Mouse (Mus musculus): ENCODE data around the gene Tmigd3. TPM values are rescaled to one million over a fixed set of nuclear protein-coding genes. Genes with fewer than 3 reads are reported as not detected.

Gene Tmigd3
- 0.18 TPM in 1 of 2 replicates, not detected in the other for polyA plus RNA-seq (2015; fragmentation: Nextera tagmentation; extraction: Ambion mirVana)

DNA sequence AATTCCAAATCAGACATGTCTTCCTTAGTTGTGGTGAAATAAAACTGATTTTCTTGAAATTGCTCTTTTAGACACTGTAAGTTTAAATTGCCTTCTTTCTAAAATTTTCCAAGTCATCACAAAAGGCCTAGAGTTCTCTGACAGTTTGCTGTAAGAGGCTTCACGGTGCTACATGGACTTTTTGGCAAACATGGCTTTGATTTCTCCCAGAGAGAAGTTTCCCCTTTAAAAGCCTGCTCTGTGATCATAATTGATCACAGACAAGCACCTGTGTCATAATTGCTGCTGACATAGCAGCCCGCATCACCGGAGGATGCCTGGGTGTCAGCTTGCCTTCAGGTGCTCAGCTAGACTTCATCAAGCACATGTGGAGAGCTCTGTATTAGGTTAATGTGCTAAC, at the start of gene Tmigd3, which contains the start of gene Adora3:
TSS of gene Tmigd3 (plus strand) at position 346 of the 400 bp plus-strand sequence.
TSS of gene Adora3 (plus strand) at position 301 of the 400 bp plus-strand sequence.
- no peaks in the 10 kb centered on the region for H3K27me3 ChIP-seq

GRCm38 (mm10) chr3:105821504-105821903, 49.2 kb upstream of the Tmigd3 start:
- 94% methylated on average over 3 of the region's 3 CpGs for WGBS
- H3K4me3 ChIP-seq (replicated peaks): no peak overlapping the region
- no peaks in the 10 kb centered on the region for H3K27me3 ChIP-seq
- no peak overlapping the region for H3K27ac ChIP-seq
- no peak overlapping the region for H3K9ac ChIP-seq
- H3K9me3 ChIP-seq (replicated peaks): no peaks in the 10 kb centered on the region
- no peak for ATAC-seq (replicated peaks; ENCODE audit: low FRiP score)
- no peak overlapping the region for H3K4me2 ChIP-seq
- H3K4me1 ChIP-seq: peaks cover 12% of the 10 kb centered on the region; the same call in 1 of the 2 replicates
- no peaks in the 10 kb centered on the region for H3K36me3 ChIP-seq

More for the DNA sequence above, at the start of gene Tmigd3, which contains the start of gene Adora3:
- ATAC-seq (replicated peaks; ENCODE audit: low FRiP score): no peak
- no peak within 1 kb of the TSS for H3K9ac ChIP-seq
- no peaks in the 10 kb centered on the region for H3K36me3 ChIP-seq
- peaks cover 18% of the 10 kb centered on the region for H3K4me1 ChIP-seq
- no peak within 1 kb of the TSS for H3K4me2 ChIP-seq
- WGBS: 89% methylated on average over 3 of the region's 3 CpGs
- no peak within 1 kb of the TSS for H3K27ac ChIP-seq
- H3K4me3 ChIP-seq (replicated peaks): no peak within 1 kb of the TSS
- H3K9me3 ChIP-seq (replicated peaks): no peaks in the 10 kb centered on the region

DNA sequence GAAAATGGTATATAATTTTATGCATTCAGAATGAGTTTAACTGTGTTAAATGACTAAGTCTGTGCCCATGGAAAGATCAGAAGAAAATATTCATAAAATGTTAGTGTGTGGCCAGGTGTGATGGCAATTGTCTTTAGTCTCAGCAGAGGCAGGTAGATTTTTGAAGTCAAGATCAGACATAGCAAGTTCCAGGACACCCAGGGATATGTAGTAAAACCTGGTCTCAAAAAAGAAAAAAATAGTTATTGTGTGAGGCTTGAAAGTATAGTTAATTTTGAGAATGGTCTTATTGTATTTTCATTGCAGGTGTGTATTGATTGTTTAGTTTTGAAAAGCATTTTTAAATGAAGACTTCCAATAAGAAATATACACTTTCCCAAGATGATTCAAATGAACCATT, 47.1 kb upstream of the Tmigd3 start:
- no peak for ATAC-seq (replicated peaks; ENCODE audit: low FRiP score)

GRCm38 (mm10) chr3:105824103-105824502, 46.6 kb upstream of the Tmigd3 start:
- no peaks in the 10 kb centered on the region for H3K9me3 ChIP-seq (replicated peaks)
- H3K4me2 ChIP-seq: no peak overlapping the region
- no peak overlapping the region for H3K27ac ChIP-seq
- no peak overlapping the region for H3K4me3 ChIP-seq (replicated peaks)
- no peak overlapping the region for H3K9ac ChIP-seq
- no peak for ATAC-seq (replicated peaks; ENCODE audit: low FRiP score)
- 46% methylated on average over 5 of the region's 5 CpGs for WGBS
- H3K27me3 ChIP-seq: no peaks in the 10 kb centered on the region
- peaks cover 12% of the 10 kb centered on the region; the same call in 1 of the 2 replicates for H3K4me1 ChIP-seq
- no peaks in the 10 kb centered on the region for H3K36me3 ChIP-seq

More for the DNA sequence above, 47.1 kb upstream of the Tmigd3 start:
- Histone ChIP-seq H3K9me3 (replicated peaks) (no peaks in the 10 kb centered on the region), H3K4me3 (replicated peaks) (no peak overlapping the region), H3K4me2 (no peak overlapping the region), H3K36me3 (no peaks in the 10 kb centered on the region), H3K4me1 (peaks cover 12% of the 10 kb centered on the region; the same call in 1 of the 2 replicates), H3K9ac (no peak overlapping the region), H3K27me3 (no peaks in the 10 kb centered on the region), H3K27ac (no peak overlapping the region)

DNA sequence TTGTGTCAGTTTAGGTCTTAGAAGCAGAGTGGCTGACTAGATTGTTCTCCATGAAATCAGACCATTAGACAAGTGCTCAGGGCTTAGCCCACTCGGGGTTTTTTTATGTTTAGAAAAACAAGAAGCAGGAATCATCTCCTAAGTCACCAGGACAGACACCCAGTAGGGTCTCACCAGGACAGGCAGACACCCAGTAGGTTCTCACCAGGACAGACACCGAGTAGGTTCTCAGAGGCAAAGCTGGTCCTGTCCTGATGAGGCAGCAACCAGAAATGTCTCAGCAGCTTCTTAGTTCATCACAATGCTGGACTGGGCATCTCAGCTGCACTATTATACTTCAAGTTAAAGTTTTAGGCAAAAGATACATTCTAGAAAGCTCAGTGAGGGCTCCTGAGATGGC, 46.0 kb upstream of the Tmigd3 start:
- Histone ChIP-seq H3K27ac (no peak overlapping the region), H3K4me1 (peaks cover 12% of the 10 kb centered on the region; the same call in 1 of the 2 replicates), H3K36me3 (no peaks in the 10 kb centered on the region), H3K9ac (no peak overlapping the region), H3K9me3 (replicated peaks) (no peaks in the 10 kb centered on the region), H3K4me2 (no peak overlapping the region), H3K4me3 (replicated peaks) (no peak overlapping the region), H3K27me3 (no peaks in the 10 kb centered on the region)
- 50% methylated on average over 2 of the region's 2 CpGs for WGBS
- ATAC-seq (replicated peaks; ENCODE audit: low FRiP score): no peak

GRCm38 (mm10) chr3:105825501-105826161, 45.1 kb upstream of the Tmigd3 start:
- WGBS: 33% methylated on average over 7 of the region's 7 CpGs
- Histone ChIP-seq H3K9me3 (replicated peaks) (no peaks in the 10 kb centered on the region), H3K4me1 (peaks cover 12% of the 10 kb centered on the region; the same call in 1 of the 2 replicates), H3K36me3 (no peaks in the 10 kb centered on the region), H3K9ac (no peak overlapping the region), H3K4me3 (replicated peaks) (no peak overlapping the region), H3K27me3 (no peaks in the 10 kb centered on the region), H3K27ac (peak overlapping the region; percentile 37; the same call in 1 of the 2 replicates), H3K4me2 (no peak overlapping the region)
- ATAC-seq (replicated peaks; ENCODE audit: low FRiP score): peak; percentile 49; the same call in 1 of the 2 replicates

DNA sequence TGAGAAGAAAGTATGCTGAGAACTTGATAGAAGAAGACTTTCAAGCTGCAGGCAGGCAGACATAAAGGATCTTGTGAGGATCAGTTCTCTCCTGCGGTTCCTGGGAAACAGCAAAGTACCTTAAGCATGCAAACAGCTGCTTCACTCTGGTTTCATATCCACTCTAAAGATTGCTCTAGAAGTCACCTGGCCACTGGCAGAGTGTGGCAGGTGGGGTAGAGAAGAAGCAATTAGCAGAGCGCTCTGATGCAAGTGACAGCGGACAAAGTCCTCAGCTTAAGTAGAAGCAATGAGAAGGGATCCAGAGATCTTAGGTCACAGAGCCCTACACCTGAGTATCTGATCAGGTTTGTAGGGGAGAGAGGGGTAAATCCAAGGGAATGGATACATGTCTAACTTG, 39.1 kb upstream of the Tmigd3 start:
- Histone ChIP-seq H3K4me3 (replicated peaks) (no peak overlapping the region), H3K9ac (no peak overlapping the region), H3K4me2 (no peak overlapping the region), H3K27ac (no peak overlapping the region), H3K27me3 (no peaks in the 10 kb centered on the region), H3K9me3 (replicated peaks) (no peaks in the 10 kb centered on the region), H3K36me3 (no peaks in the 10 kb centered on the region), H3K4me1 (no peaks in the 10 kb centered on the region)
- no peak for ATAC-seq (replicated peaks; ENCODE audit: low FRiP score)
- WGBS: 96% methylated on average over 3 of the region's 3 CpGs

- no peak for ATAC-seq (replicated peaks; ENCODE audit: low FRiP score)
- 69% methylated on average over 3 of the region's 3 CpGs for WGBS
- Histone ChIP-seq H3K4me3 (replicated peaks) (no peak overlapping the region), H3K27ac (no peak overlapping the region), H3K36me3 (no peaks in the 10 kb centered on the region), H3K27me3 (no peaks in the 10 kb centered on the region), H3K9ac (no peak overlapping the region), H3K9me3 (replicated peaks) (no peaks in the 10 kb centered on the region), H3K4me1 (no peaks in the 10 kb centered on the region), H3K4me2 (no peak overlapping the region)
These were observed 34.8 kb upstream of the Tmigd3 start for GRCm38 (mm10) chr3:105835875-105836274.

GRCm38 (mm10) chr3:105836883-105837282, 33.8 kb upstream of the Tmigd3 start:
- Histone ChIP-seq H3K36me3 (no peaks in the 10 kb centered on the region), H3K4me1 (no peaks in the 10 kb centered on the region), H3K27me3 (no peaks in the 10 kb centered on the region), H3K4me2 (no peak overlapping the region), H3K4me3 (replicated peaks) (no peak overlapping the region), H3K9ac (no peak overlapping the region), H3K27ac (no peak overlapping the region), H3K9me3 (replicated peaks) (no peaks in the 10 kb centered on the region)
- WGBS: 90% methylated on average over 3 of the region's 3 CpGs
- ATAC-seq (replicated peaks; ENCODE audit: low FRiP score): no peak

DNA sequence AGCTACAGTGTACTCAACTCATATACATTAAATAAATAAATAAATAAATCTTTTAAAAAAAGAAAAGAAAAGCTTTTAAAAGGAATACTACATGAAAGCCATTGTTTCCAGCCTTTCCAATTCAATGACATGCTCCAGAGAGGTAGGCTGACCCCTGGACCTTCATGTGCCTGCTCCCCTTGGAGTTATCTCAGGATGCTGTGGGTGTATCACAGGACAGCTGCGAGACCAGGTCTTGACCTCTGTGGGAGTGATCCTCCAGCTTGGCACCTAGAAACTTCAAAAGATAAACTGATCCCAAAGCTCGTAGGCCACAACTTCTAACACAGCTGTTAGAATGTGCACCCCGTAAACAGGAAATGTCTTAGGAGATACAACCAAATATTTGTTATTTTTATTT, 32.0 kb upstream of the Tmigd3 start:
- Histone ChIP-seq H3K9ac (no peak overlapping the region), H3K27ac (no peak overlapping the region), H3K4me1 (no peaks in the 10 kb centered on the region), H3K36me3 (no peaks in the 10 kb centered on the region), H3K4me3 (replicated peaks) (no peak overlapping the region), H3K9me3 (replicated peaks) (no peaks in the 10 kb centered on the region), H3K27me3 (no peaks in the 10 kb centered on the region), H3K4me2 (no peak overlapping the region)
- no peak for ATAC-seq (replicated peaks; ENCODE audit: low FRiP score)
- 52% methylated on average over 3 of the region's 3 CpGs for WGBS

DNA sequence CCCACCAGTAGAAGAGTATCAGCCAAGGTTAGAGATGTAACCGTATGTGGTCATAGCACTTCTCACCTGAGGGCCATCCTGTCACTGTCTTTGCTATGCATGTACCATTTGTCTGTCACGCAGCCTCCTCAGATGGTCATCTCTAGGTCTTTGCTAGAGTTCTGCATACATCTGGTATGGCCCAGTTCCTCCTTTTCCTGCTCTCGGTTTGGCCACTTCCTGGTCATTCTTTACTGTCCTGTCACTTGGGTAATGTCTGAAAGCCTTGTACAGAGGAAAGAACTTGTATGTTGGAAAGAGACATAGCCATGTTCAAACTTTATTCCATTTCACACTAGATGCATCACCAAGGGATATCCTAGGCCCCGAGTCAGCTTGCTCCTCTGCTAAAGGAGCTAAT, 30.9 kb upstream of the Tmigd3 start:
- WGBS: 83% methylated on average over 4 of the region's 4 CpGs
- no peak overlapping the region for H3K4me3 ChIP-seq (replicated peaks)
- no peak for ATAC-seq (replicated peaks; ENCODE audit: low FRiP score)
- H3K9ac ChIP-seq: no peak overlapping the region
- H3K9me3 ChIP-seq (replicated peaks): no peaks in the 10 kb centered on the region
- no peak overlapping the region for H3K27ac ChIP-seq
- H3K4me1 ChIP-seq: no peaks in the 10 kb centered on the region
- no peaks in the 10 kb centered on the region for H3K36me3 ChIP-seq
- no peak overlapping the region for H3K4me2 ChIP-seq
- no peaks in the 10 kb centered on the region for H3K27me3 ChIP-seq

DNA sequence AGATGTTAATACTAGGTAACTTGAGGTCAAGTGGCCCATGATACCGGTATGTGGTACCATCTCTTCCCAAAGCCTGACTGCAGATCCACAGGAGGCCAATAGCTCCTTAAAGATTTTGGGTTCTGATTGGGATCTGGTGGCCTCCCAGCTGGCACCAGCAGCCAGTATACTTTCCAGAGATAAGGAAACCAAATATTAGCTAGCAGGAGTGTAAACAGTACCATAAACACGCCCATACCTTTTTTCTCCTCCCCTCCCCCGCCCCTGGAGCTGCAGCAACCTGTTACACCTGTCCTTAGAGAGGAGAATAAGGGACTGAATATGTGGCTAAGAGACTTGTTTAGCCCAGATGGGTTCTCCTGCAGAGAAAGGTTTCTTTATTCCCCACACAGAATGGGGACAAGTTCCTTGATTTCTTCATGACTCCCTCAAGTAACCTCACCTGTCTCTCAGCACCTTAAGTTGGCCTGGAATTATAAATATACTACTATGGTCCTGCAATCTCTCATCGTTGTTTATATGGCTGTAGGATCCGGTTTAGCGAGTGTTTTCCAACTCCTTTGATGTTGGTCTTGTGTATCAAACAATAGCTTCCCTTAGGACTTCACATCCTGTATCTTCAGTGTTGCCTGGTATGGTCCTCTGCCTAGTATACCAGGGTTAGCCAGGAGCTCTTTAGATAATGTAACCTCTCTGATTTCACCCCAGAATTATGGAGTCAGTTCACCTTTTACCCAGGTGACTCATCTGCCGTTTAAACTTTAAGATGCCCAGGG, 24.2 kb upstream of the Tmigd3 start:
- Histone ChIP-seq H3K4me1 (0 out of 2 replicates have a peak, but pooled peaks cover 4% of the 10 kb centered on the region), H3K4me2 (no peak overlapping the region), H3K9ac (no peak overlapping the region), H3K9me3 (replicated peaks) (no peaks in the 10 kb centered on the region), H3K36me3 (no peaks in the 10 kb centered on the region), H3K27me3 (no peaks in the 10 kb centered on the region), H3K4me3 (replicated peaks) (no peak overlapping the region), H3K27ac (no peak overlapping the region)
- WGBS: 58% methylated on average over 7 of the region's 7 CpGs
- ATAC-seq (replicated peaks; ENCODE audit: low FRiP score): no peak
